Mouse (Mus musculus): Measurements from ENCODE around the gene Ttc9c.
"Not testable (repeated sequence)": the region's sequence is repeated elsewhere in the genome, so short reads cannot be mapped to it uniquely, and the experiment has no call there.

Gene Ttc9c

DNA sequence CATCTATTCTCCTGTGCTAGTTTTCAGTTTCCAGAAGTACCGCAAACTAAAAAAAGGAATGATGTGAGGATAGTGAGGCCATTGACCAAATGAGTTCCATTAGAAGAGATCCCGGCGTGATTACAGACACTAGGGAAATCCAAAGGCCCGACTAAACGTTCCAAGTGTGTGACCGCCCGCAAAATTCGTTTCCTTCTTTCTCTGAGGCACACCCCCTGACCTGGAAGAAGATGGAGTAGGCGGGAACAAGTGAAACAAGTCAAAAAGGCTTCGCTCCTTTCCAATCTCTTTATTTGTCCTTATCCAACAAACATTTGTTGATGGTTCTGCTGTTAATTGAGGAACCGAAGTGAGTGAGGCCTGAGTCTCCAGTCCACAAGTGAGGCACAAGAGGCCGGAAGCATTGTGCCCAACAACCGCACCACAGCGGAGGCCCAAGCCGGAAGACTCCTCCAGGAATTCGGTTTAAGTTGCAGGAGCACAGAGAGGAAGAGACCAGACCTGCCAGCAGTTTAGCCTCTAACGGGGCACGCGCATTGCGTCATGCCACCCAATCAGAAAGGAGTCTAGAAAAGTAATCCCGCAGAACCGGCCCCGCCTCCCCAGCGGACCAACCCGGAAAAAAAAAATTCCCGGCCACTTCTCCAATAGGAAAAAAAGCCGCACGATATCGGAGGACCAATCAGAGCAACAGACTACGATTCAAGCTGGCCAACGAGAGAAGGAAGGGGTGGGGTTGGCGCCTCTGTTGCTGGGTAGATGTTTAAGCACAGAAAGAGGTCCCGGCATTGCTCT lies at the start of gene Ttc9c:
Gene Ttc9c (minus strand): TSS at position 533 of the 795 bp plus-strand sequence.
- peak; percentile 91 to 92 for DNase-seq (ENCODE audit: low spot score in 2 of 2)

DNA sequence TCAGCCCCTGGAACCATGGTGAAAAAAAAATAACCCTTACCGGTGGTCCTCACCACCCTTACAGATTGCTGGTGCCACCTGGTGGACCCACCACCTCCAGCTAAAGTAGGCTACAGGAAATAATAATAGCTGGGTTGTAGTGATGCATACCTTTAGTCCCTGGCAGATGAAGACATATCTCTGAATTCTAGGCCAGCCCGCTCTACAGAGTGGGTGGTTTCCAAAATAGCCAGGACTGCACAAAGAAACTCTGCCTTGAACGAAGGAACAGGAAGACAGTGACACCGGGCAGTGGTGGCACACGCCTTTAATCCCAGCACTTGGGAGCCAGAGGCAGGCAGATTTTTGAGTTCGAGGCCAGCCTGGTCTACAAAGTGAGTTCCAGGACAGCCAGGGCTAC lies 45.1 kb upstream of the Ttc9c start:
- DNase-seq (ENCODE audit: low spot score in 2 of 2): no peak

DNA sequence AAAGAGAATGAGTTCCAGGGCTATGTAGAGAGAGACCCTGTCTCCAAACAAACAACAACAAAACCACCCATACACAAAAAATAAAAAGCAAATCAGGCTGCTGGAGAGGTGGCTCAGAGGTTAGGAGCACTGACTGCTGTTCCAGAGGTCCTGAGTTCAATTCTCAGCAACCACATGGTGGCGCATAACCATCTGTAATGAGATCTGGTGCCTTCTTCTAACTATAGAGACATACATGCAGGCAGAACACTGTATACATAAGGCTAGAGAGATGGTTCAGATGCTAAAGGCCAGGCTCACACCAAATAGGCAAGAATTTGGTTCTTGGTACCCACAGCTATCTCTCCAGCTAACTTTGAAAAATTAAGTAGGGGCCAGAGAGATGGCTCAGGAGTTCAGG lies 39.9 kb upstream of the Ttc9c start:
- DNase-seq (ENCODE audit: low spot score in 2 of 2): peak; percentile 33 to 44

DNA sequence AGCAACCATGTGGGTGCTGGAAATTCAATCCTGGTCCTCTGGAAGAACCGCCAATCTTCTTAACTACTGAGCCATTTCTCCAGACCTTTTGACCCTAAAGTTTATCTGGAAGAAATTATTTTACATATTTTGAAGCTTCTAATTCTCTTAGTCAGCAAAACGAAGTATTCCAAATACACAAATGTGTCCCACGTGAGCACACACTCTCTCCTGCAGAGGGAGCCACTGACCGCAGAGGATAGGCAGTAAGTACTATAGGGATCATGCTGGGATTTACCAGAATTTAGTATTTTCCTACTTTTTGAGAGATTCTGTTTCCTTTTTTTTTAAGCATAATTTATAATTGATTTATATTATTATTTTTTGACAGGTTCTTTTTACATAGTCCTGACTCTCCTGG lies 38.6 kb upstream of the Ttc9c start:
- DNase-seq (ENCODE audit: low spot score in 2 of 2): no peak

DNA sequence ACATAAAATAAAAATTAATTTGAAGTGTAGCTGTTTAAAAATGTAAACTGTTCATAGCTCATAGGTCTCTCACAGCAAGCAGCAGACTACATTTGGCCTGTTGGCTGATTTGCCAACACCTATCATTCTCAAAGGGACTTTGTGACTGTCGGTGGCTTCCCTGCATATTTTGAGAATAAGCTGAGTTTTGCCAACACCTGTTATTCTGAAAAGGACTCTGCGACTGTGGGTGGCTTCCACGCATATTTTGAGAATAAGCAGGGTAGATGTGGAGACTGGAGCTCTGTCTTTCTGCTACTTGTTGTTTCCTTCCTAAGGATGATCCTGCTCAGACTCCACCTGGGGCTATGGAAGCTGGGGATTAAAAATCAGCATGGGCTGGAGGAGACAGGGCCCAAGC lies 34.0 kb upstream of the Ttc9c start:
- no peak for DNase-seq (ENCODE audit: low spot score in 2 of 2)

DNA sequence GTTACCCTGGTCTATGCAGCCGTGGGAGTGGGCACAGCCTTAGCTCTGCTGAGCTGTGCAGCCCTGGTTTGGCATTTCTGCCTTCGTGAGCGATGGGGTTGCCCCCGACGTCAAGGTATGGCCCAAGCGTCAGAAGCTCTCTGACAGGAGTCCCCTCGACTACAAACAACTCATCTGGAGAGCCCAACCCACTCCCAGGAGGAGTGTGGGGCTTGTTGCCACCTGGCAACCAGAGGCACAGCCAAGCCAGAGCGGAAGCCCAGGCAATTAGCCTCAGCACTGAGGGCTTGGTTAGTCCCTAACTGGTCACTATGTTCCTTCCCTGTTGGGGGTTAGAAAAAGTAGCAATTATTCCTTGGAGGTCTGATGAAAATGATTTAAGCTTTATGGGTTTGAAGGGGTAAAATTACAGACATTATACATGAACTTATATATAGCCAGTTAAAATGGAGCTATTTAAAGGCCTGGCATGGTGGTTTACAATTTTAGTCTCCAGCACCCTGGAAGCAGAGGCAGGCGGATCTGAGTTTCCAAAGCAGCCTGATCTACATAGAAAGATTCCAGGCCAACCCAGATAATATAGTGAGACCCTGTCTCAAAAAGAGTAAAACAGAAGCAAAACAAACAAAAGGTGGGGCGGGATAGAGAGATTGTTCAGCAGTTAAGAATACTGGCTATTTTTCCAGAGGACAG lies 33.2 kb upstream of the Ttc9c start:
- no peak for DNase-seq (ENCODE audit: low spot score in 2 of 2)

DNA sequence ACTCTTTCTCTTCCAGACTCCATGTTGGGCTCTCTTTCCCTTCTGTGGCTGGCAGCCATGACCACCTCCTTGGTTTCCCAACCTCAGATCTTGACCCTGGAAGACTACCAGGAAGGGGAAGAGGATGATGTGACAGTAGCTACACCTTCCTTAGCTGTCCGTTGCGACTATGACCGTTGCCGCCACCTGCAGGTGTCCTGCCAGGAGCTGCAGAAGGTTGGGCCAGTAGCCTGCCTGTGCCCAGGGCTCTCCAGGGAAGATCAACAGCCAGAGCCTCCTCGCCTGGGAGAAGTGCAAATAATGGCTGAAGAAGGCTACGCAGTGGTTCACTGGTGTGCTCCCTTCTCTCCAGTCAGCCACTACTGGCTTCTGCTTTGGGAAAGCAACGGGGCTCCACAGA lies 32.5 kb upstream of the Ttc9c start:
- DNase-seq (ENCODE audit: low spot score in 2 of 2): no peak

DNA sequence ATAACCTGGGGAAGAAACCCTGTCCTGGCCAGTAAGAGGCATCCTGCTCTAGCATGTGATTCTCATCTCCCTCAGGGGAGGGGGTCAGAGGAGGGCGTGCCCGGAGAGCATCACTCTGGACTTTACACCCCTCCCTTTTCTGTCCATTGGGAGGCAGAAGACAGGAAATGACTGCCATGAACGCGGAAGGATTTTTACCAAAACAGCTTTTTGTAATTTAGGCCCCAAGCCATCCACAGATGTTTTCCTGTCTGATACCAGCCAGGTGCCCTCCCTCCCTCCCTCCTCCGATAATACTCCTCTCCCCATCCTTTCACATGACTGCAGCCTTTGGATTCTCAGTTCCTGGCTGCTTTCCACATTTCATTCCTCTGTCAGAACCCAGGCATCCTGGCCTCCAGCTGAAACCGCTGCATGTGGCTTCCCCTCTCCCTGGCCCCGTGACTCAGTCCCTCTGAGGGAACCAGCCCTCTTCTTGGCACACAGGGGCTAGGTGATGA lies 31.3 kb upstream of the Ttc9c start, which contains the start of gene Lrrn4cl:
Gene Lrrn4cl (plus strand): TSS at position 367 of the 500 bp plus-strand sequence.
- DNase-seq (ENCODE audit: low spot score in 2 of 2): no peak

DNA sequence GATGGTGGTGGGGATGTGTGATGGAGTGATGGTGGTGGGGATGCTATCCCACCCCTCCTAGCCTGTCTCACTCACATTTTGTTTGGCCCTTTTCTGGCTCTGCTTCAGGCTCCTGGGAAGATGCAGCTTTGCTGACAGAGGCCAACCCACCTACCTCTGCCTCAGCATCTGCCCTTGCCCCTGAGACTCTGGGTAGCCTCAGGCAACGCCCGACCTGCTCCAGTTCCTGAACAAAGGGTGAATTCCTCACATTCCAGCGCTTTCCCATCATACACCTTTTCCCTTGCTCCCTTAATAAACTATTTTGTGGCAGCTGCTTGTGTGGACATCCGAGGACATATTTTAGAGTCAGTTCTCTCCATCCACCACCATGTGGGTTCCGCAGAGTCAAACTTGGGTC lies 29.2 kb upstream of the Ttc9c start:
- no peak for DNase-seq (ENCODE audit: low spot score in 2 of 2)

DNA sequence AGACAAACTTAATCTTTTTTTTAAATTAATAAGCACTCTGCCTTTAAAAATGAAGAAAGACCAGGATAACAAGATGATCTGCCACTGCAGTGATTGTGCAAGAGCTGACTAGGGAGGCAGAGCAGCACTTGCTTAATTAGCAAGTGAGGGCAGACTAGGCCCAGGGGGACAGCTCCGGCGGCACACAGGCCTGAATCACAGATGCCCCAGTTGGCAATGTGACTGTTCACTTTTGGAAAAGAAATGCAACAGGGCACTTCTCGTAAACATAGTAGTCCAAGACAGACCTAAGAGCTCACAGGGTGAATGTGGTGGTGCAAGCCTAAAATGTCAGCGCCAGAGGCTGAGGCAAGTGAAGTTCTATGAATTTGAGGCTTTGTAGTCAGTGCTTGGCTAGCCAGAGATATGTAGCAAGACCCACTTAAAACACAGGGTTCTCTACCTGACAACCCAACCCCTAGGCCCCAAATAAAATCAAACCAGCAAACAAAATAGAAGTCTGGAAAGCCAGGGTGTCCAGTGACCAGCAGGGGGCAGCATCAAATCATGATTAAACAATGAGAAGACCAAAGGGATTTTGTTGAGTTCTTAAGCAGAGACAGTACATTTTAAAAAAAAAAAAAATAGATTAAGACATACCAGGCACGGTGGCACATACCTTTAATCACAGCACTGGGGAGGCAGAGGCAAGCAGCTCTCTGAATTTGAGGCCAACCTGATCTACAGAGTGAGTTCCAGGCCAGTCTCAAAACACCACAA lies 25.4 kb upstream of the Ttc9c start:
- DNase-seq (ENCODE audit: low spot score in 2 of 2): peak; percentile 73 to 81

DNA sequence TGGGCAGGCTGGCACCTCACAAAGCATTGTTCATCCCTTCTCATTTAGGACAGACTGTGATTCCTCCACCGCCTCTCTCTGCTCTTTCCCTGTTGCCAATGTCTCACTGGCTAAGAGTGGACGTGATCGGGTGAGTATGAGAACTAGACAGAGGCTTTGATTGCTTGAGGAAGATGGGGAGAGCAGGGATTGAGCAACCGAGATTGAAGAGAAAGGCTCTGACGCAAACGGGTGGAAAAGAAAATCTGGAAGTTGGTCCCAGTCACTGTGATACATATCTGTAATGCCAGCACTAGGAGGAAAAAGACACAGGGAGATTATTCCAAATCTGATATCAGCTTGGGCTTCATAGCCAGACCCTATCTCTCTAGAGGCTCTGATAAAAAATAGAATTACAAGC lies 23.8 kb upstream of the Ttc9c start:
- DNase-seq (ENCODE audit: low spot score in 2 of 2): no peak

DNA sequence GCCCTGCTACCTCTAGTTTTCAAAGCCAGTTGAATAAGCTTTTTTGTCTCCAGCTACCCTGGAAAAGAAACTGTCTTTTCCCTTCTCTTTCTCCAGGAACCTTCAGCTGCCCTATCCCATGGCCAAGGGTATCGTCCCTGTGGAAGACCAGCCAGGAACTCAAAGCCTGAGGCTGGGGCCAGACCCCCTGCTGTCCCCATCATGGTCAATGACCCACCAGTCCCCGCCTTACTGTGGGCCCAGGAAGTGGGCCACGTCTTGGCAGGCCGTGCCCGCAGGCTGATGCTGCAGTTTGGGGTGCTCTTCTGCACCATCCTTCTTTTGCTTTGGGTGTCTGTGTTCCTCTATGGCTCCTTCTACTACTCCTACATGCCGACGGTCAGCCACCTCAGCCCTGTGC lies 21.9 kb upstream of the Ttc9c start:
- DNase-seq (ENCODE audit: low spot score in 2 of 2): no peak

DNA sequence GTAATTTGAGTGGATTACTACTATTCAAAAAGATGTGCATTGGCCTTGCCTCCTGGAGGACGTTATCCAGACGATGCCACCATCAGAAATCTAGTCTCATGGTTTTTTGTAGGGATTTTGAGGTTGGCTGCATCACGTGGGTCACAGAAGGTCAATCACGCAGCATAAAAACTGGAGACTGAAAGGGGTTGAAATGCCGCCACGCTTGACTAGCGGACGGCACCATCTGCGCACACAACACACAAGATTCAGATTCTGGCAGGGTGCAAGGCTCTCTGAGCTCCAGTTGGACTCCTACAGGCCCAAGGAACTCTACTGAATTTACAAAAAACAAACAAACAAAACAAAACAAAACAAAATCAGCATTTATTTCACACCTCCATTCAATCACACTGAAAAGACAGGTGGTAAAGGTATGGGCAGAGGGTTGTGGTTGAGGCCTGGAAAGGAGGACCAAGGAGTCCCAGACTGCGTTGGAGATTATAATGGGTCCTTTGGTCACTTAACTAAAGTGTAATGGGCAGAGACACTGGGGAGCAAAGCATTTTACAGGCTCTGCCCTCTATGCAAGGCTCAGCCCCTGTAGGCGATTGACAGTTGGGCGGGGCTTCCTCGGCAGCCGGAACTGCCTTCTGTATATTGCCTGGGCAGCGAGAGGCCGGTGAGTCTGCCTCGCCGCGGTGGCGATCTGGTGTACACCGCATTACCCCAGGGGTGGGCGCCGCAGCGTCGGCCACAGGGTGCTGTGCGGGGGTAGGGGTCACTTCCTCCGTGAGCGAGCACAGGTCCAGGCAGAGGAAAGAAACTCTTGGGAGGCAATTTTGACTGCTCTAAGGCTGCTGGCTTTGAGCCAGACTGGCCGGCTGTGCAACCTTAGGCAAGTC lies 21.0 kb upstream of the Ttc9c start:
- DNase-seq (ENCODE audit: low spot score in 2 of 2): peak; percentile 58 to 65

DNA sequence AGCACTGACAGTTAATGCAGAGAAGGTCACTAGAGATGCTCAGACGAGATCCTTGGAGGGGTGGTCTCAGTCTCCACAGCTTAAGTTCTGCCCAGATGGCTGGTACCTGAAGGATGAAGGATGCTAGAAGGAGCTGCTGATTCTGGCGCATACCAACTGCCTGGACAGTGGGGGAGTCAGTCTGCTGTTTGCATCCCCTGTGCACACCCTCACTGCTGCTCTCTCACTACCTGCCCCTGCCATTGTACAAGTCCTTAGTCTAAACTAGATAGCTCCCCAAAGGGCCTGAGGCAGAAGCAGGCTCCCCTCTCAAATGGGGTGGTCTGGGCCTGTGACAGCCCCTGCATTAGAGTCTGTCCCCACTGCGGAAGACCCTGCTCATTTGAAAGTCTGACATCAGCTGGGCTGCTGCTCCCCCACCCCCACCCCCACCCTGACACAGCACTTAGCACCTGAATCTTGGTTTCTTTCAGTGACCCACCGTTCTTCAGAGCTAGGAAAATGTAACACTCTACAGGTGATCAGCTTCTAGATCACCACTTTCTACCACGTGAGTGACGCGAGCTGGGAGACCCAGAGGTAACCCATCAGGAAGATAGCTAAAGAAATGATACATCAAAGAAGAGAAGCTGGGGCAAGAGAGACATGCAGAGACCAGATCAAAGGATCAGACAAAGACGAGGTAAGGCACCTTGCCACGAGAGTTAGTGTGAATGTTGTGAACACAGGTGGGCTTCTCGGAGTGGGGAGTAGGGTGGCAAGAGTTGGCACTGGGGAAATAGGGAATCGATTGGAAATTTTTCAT lies 20.2 kb upstream of the Ttc9c start, which contains the start of gene Gng3:
Gene Gng3 (minus strand): TSS at position 92 of the 805 bp plus-strand sequence.
- DNase-seq (ENCODE audit: low spot score in 2 of 2): no peak

DNA sequence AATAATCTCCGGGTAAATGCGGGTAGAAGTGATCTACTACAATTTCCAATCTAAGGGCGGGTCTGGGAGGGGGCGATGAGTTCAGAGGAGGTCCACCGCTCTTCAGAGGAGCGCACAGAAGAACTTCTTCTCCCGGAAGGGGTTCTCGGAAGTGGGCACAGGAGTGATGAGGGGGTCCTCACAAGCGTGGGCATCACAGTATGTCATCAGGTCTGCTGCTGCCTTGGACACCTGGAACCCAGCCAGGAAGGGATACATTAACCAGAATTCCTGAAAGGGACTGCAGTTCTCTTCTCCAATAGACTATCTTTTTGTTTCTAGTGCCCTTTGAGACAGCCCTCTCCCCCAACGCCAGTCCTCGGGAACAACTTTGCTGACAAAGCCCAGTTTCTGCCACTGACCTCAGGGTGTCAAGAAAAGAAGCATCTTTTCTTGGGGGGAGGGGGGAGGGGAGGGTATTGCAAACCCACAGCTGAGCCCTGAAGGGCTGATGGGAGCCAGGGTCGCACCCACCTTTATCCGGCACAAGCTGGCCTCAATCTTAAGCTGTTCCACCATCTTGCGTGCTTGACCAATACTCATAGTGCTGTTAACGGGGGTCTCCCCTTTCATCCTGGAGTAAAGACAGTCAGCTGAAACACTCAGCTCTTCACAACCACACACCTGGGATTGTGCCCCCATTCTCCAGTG lies 19.1 kb upstream of the Ttc9c start:
- DNase-seq (ENCODE audit: low spot score in 2 of 2): no peak

DNA sequence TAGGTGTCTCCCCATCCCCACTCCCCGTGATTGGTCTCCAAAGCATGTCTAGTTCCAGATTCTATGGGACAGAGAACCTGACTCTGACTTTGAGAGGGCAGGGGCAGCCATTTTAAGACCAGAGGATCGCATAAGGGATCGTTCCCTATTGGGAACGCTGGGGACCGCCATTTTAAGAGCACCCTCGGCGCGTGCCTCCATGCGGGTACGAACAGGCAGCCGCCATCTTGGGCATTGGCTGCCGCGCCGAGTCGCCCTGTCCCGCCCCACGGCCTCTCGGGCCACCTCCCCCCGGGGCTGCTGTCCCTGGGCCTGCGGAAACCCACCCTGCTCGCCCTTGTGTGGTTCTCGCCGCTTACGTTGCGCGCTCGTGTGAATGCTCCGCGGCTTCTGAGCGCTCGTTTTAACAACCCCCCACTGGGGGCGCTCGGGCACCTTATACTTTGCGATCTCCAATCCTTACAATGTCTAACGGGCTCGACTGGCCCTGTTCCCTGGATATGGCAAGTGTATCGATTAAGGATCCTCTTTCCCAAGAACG lies 18.2 kb upstream of the Ttc9c start, which contains the start of gene Bscl2:
Gene Bscl2 (plus strand): TSS at position 217 of the 541 bp plus-strand sequence.
- DNase-seq (ENCODE audit: low spot score in 2 of 2): peak; percentile 80 to 85

DNA sequence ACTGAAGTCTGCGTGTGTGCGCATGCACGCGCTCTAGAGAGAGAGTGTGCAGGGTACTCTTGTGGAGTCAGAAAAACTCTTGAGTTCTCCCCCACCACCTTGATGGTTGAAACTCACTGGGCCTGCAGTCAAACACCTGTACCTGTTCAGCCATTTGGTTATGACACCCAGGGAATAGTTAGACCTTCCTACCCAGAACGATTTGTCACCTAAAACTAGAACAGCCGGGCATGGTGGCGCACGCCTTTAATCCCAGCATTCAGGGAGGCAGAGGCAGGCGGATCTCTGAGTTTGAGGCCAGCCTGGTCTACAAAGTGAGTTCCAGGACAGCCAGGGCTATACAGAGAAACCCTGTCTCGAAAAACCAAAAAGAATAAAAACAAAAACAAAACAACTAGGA lies 17.2 kb upstream of the Ttc9c start:
- not testable (repeated sequence) for DNase-seq (ENCODE audit: low spot score in 2 of 2)

DNA sequence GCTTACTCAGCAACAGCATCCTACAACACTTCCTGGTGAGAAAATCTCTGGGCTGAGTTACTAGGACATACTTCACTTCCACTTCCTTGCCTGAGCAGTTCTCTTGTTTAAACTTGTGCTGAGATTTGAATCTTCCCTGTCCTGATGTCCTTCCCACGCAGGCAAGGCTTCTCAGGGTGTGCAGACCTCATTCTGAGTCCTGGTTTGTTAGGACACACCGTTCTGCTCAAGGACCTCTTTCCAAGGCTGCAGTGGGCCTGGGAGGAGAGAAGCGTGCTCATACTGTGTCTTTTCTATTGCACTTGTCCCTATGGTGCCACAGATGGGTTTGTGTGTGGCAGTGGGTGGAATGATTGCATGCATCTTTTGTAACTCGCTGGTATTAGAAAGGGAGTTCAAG lies 13.8 kb upstream of the Ttc9c start:
- no peak for DNase-seq (ENCODE audit: low spot score in 2 of 2)

DNA sequence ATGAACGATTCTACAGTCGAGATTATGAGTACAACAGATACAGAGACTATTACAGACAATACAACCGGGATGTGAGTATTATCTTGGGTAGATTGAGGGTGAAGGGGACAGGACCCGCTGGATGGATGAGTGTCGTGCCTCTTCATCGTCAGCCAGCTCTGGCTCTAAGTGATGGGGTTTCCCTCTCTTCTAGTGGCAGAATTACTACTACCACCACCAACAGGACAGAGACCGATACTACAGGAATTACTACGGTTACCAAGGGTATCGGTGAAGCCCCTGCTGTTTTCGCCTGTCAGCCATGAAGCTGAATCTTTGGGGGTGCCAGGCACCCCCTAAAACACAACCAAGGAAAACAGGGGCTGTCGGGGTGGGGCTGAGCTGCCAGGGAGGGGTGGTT lies 12.1 kb upstream of the Ttc9c start:
- no peak for DNase-seq (ENCODE audit: low spot score in 2 of 2)

All from natural killer cell, adult 2 months (primary cell).